Comparison of ENCODE assay signal across 16 mouse cellular contexts in genomic region chr11:61004046-61004445, GRCm38 (mm10). TPM values are rescaled to one million over a fixed set of nuclear protein-coding genes. Genes with fewer than 3 reads are reported as not detected.
DNase-seq lines count a peak whose midpoint lies in the region; ATAC-seq and TF ChIP-seq lines count a peak whose summit lies in the region.
"Had no signal": no experiment of that assay in that cellular context is flagged by ENCODE, and none has a peak within 500 bp of the region (broad histone marks: within the 10 kb centered on the region; RNA-seq: fewer than 3 reads in every experiment).

No protein-coding gene starts in this region.

- no peaks in the 10 kb centered on the region for H3K9me3 ChIP-seq in limb, embryonic 11.5 days (ENCODE audit: control insufficient read depth, low read length)
- H3K9me3 ChIP-seq: forebrain, embryonic 12.5 days; G1E; liver, embryonic 13.5 days; midbrain, embryonic 15.5 days had no signal

- no peaks in the 10 kb centered on the region for H3K4me1 ChIP-seq in kidney, adult 2 months (ENCODE audit: control insufficient read depth, insufficient read depth, low read length)
- H3K4me1 ChIP-seq in limb, embryonic 11.5 days (ENCODE audit: control insufficient read depth, insufficient read depth, low read length), result peaks cover 8% of the 10 kb centered on the region
- H3K4me1 ChIP-seq: liver, embryonic 13.5 days had no signal

- WGBS in kidney, adult 2 months, result 68% methylated on average over 4 of the region's 4 CpGs
- WGBS in limb, embryonic 11.5 days, result 7% methylated on average over 4 of the region's 4 CpGs

- no peak for ATAC-seq in limb, embryonic 11.5 days (ENCODE audit: insufficient number of reproducible peaks, low FRiP score, low TSS enrichment, low read depth)
- ATAC-seq: midbrain, embryonic 15.5 days had no signal

- no peaks in the 10 kb centered on the region for H3K36me3 ChIP-seq in kidney, adult 2 months (ENCODE audit: control insufficient read depth, insufficient read depth, low read length)
- no peaks in the 10 kb centered on the region for H3K36me3 ChIP-seq in limb, embryonic 11.5 days (ENCODE audit: control insufficient read depth, insufficient read depth, low read length)
- H3K36me3 ChIP-seq: forebrain, embryonic 12.5 days; G1E; liver, embryonic 13.5 days; midbrain, embryonic 15.5 days had no signal

- no peak overlapping the region for H3K27ac ChIP-seq in kidney, adult 2 months (ENCODE audit: insufficient read depth, low read depth, low read length)
- no peak overlapping the region for H3K27ac ChIP-seq in limb, embryonic 11.5 days (replicated peaks; ENCODE audit: low read depth, low read length)
- H3K27ac ChIP-seq: forebrain, embryonic 12.5 days; liver, embryonic 13.5 days; midbrain, embryonic 15.5 days had no signal

- TF ChIP-seq CTCF in kidney, adult 2 months (conservative IDR thresholded peaks at IDR 0.05; ENCODE audit: insufficient read depth, insufficient read length, low read depth, low read length), result no peak

- TF ChIP-seq POLR2A in kidney, adult 2 months (IDR thresholded peaks at IDR 0.05; ENCODE audit: low read depth, low read length), result no peak

- no peak overlapping the region for H3K9ac ChIP-seq in limb, embryonic 11.5 days (ENCODE audit: low read length)
- H3K9ac ChIP-seq: forebrain, embryonic 12.5 days; liver, embryonic 13.5 days; midbrain, embryonic 15.5 days had no signal

- no peak overlapping the region for H3K4me3 ChIP-seq in kidney, adult 2 months (ENCODE audit: insufficient read depth, low read depth, low read length)
- H3K4me3 ChIP-seq in limb, embryonic 11.5 days (ENCODE audit: low read depth, low read length), result no peak overlapping the region
- H3K4me3 ChIP-seq: forebrain, embryonic 12.5 days; liver, embryonic 13.5 days; midbrain, embryonic 15.5 days had no signal

- DNase-seq in kidney, postnatal 10 days, result peak; percentile 18
- DNase-seq in kidney, adult 2 months, result no peak
- peak; percentile 85 for DNase-seq in ES-CJ7 (ENCODE audit: low read depth, low spot score)
- DNase-seq in embryo, embryonic 11 days, result peak; percentile 34
- peak; percentile 55 for DNase-seq in limb, embryonic 11.5 days (ENCODE audit: low spot score)
- DNase-seq in layer of hippocampus, postnatal 25 days (ENCODE audit: extremely low spot score in 1 of 2, low spot score in 1 of 2), result no peak
- DNase-seq in cerebellum, postnatal 4 days (ENCODE audit: low spot score in 2 of 2), result no peak
- DNase-seq: cerebellum, adult 11 months; cerebellum, postnatal 36 days; gastrocnemius, postnatal 14 days; left cerebral cortex, postnatal 4 days; liver, embryonic 13.5 days; right cerebral cortex, postnatal 14 days had no signal

- H3K27me3 ChIP-seq in kidney, adult 2 months (replicated peaks; ENCODE audit: control insufficient read depth, insufficient read depth, low read length), result no peaks in the 10 kb centered on the region
- no peaks in the 10 kb centered on the region for H3K27me3 ChIP-seq in limb, embryonic 11.5 days (ENCODE audit: control insufficient read depth, insufficient read depth, low read length)
- H3K27me3 ChIP-seq: liver, embryonic 13.5 days; midbrain, embryonic 15.5 days had no signal

- no peak overlapping the region for H3K4me2 ChIP-seq in limb, embryonic 11.5 days (ENCODE audit: low read depth, severe bottlenecking)
- H3K4me2 ChIP-seq: forebrain, embryonic 12.5 days; liver, embryonic 13.5 days; midbrain, embryonic 15.5 days had no signal

RNA-seq across cellular contexts. Expression of gene Kcnj12, which starts 18.3 kb away (rescaled TPM):
- 4.6 and 5.7 TPM in 2 replicates for polyA plus RNA-seq in kidney, adult 2 months (2012; rRNA removed)
- 0.08 TPM in 1 of 2 replicates, not detected in the other for polyA plus RNA-seq in limb, embryonic 11.5 days (2014; fragmentation: Nextera tagmentation; extraction: Ambion mirVana)
- total RNA-seq in layer of hippocampus, postnatal 25 days (2021), result 1 to 10 TPM; 6.4 to 7.0 TPM
- total RNA-seq: G1E had no signal
- polyA plus RNA-seq: G1E had no signal

Comparison
In these comparisons a context has a peak if more than half of its experiments do, and no peak if none do; other contexts are left out.
1. DNase-seq: peak in kidney, postnatal 10 days (single experiment), ES-CJ7 (single experiment), embryo, embryonic 11 days (single experiment) and limb, embryonic 11.5 days (single experiment); none in kidney, adult 2 months (single experiment), layer of hippocampus, postnatal 25 days (0 of 2) and cerebellum, postnatal 4 days (0 of 2).